Mouse (Mus musculus) ovary, postnatal 10 days (tissue): ENCODE measurements around the gene Mroh2a.

ENCODE experiments used
- DNase-seq: peaks from one replicate; pipeline ENCODE4 v3.0.0; 2022; ENCODE audit warnings: low spot score

The Mroh2a gene

GRCm38 (mm10) chr1:88258881-88259642, 32.3 kb downstream of the Mroh2a start:
- no peak for DNase-seq

GRCm38 (mm10) chr1:88259643-88260024, 32.8 kb downstream of the Mroh2a start:
- DNase-seq, result no peak

GRCm38 (mm10) chr1:88260114-88260513, 33.3 kb downstream of the Mroh2a start:
- DNase-seq, result no peak

- DNase-seq, result no peak
Measured at GRCm38 (mm10) chr1:88260604-88261377, 34.0 kb downstream of the Mroh2a start.

GRCm38 (mm10) chr1:88261706-88262105, 34.9 kb downstream of the Mroh2a start:
- no peak for DNase-seq

GRCm38 (mm10) chr1:88262255-88262654, 35.5 kb downstream of the Mroh2a start:
- no peak for DNase-seq

- DNase-seq, result no peak
Measured at GRCm38 (mm10) chr1:88262961-88263360, 36.2 kb downstream of the Mroh2a start.

GRCm38 (mm10) chr1:88263778-88264177, 37.0 kb downstream of the Mroh2a start:
- no peak for DNase-seq

GRCm38 (mm10) chr1:88264237-88264868, 37.6 kb downstream of the Mroh2a start:
- DNase-seq, result no peak

- no peak for DNase-seq
Measured at GRCm38 (mm10) chr1:88264869-88265240, 38.1 kb downstream of the Mroh2a start.

- no peak for DNase-seq
Measured at GRCm38 (mm10) chr1:88266123-88266522, 39.3 kb downstream of the Mroh2a start.

- no peak for DNase-seq
Measured at GRCm38 (mm10) chr1:88267489-88267888, 40.7 kb downstream of the Mroh2a start.

GRCm38 (mm10) chr1:88268070-88268469, 41.3 kb downstream of the Mroh2a start:
- no peak for DNase-seq

GRCm38 (mm10) chr1:88269539-88270309, 42.9 kb downstream of the Mroh2a start:
- DNase-seq, result peak; percentile 5

GRCm38 (mm10) chr1:88272851-88273250, 46.1 kb downstream of the Mroh2a start:
- no peak for DNase-seq

- DNase-seq, result no peak
Measured at GRCm38 (mm10) chr1:88273326-88273725, 46.5 kb downstream of the Mroh2a start.

GRCm38 (mm10) chr1:88273832-88274231, 47.0 kb downstream of the Mroh2a start:
- DNase-seq, result no peak

- no peak for DNase-seq
Measured at GRCm38 (mm10) chr1:88274371-88275077, 47.7 kb downstream of the Mroh2a start.

- DNase-seq, result no peak
Measured at GRCm38 (mm10) chr1:88275078-88275680, 48.4 kb downstream of the Mroh2a start.

GRCm38 (mm10) chr1:88275698-88276523, 49.1 kb downstream of the Mroh2a start:
- no peak for DNase-seq
